Mouse (Mus musculus) cerebellum, adult 2 months (tissue): Measurements from ENCODE around the gene Uqcc1. TPM values are rescaled to one million over a fixed set of nuclear protein-coding genes. Genes with fewer than 3 reads are reported as not detected.

Experiments
- DNase-seq, 2 experiments: peaks; one replicate each; pipeline ENCODE4 v3.0.0; 2021
- H3K27ac ChIP-seq: fragments of 200-500 bp; 2 replicates; pipeline ENCODE4 v1.5.1; 2012; ENCODE audit warnings: low read length, control low read depth, inconsistent platforms; ENCODE audit not compliant: insufficient read depth
- H3K27me3 ChIP-seq: fragments of 200-500 bp; 2 replicates; pipeline ENCODE4 v1.6.1; 2012; ENCODE audit warnings: inconsistent platforms, mild to moderate bottlenecking, low read length, moderate library complexity; ENCODE audit not compliant: control insufficient read depth, insufficient read depth
- H3K4me1 ChIP-seq: fragments of 200-500 bp; 2 replicates; pipeline ENCODE4 v1.6.1; 2011; ENCODE audit warnings: low read length; ENCODE audit not compliant: control insufficient read depth, insufficient read depth
- H3K4me3 ChIP-seq: fragments of 200-500 bp; replicated peaks from 2 replicates; pipeline ENCODE3; 2011; ENCODE audit warnings: mild to moderate bottlenecking, low read depth, low read length, control low read depth; ENCODE audit not compliant: insufficient read depth
- CTCF ChIP-seq: fragments of 200-500 bp; IDR thresholded peaks from 2 replicates; pipeline ENCODE4 v1.5.1; 2011; ENCODE audit warnings: low read depth, mild to moderate bottlenecking, control low read depth, low read length, moderate library complexity, borderline replicate concordance; ENCODE audit not compliant: insufficient read depth
- POLR2A ChIP-seq: fragments of 200-500 bp; IDR thresholded peaks from 2 replicates; pipeline ENCODE4 v1.6.1; 2011; ENCODE audit warnings: low read length, control low read depth, borderline replicate concordance; ENCODE audit not compliant: insufficient read depth
- WGBS: fragments of 180-500 bp; shearing (Covaris S2); methylation state at CpG from one replicate; pipeline ENCODE4 v1.1.7; 2018; 5-methylcytosine and 5-hydroxymethylcytosine counted together
- polyA plus RNA-seq: library from polyadenylated mRNA; depleted of rRNA; stranded (reverse); fragments of >200 nt; gene quantifications from 2 replicates; pipeline ENCODE4 v1.2.3, GENCODE M21; 2012

The Uqcc1 gene
- polyA plus RNA-seq, 1 experiment = 95.8 TPM

GRCm38 (mm10) chr2:155825904-155826629 lies 104.0 kb downstream of the Uqcc1 start:
- peak overlapping the region; percentile 66 for H3K4me3 ChIP-seq
- no peaks in the 10 kb centered on the region for H3K4me1 ChIP-seq
- WGBS = 1% methylated on average over 52 of the region's 52 CpGs
- DNase-seq = peak in 1 of 2 experiments; percentile 16
- no peaks in the 10 kb centered on the region for H3K27me3 ChIP-seq
- no peak overlapping the region for H3K27ac ChIP-seq
- TF ChIP-seq CTCF (no peak), POLR2A (no peak)

DNA sequence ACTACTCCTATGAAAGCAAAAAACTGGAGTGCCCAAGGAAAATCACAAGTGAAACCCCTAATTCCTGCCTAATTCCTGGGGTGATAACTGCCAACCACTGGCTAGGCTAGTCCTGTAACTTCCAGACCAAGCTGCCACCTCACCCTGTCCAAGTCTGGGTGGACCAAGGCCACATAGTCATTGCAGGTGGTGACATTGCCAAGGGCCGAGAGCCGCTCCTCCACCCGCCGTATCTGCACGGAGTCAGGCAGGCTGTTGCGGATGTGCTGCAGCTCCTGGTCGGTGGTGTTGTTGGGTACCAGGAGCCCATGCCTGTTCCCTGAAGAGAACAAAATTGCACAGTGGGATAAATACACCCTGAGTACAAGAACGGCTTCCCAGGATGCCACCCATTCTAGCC lies 106.4 kb downstream of the Uqcc1 start:
- WGBS = 90% methylated on average over 8 of the region's 8 CpGs
- DNase-seq = peak in 1 of 2 experiments; percentile 25
- no peak overlapping the region for H3K4me3 ChIP-seq
- H3K27me3 ChIP-seq = no peaks in the 10 kb centered on the region
- peaks cover 4% of the 10 kb centered on the region; the same call in 1 of the 2 replicates for H3K4me1 ChIP-seq
- H3K27ac ChIP-seq = no peak overlapping the region
- TF ChIP-seq POLR2A (no peak), CTCF (no peak)

GRCm38 (mm10) chr2:155820779-155821178 lies 109.3 kb downstream of the Uqcc1 start:
- no peaks in the 10 kb centered on the region for H3K27me3 ChIP-seq
- TF ChIP-seq POLR2A (no peak), CTCF (no peak)
- no peak for DNase-seq
- H3K4me1 ChIP-seq = peaks cover 30% of the 10 kb centered on the region
- H3K27ac ChIP-seq = no peak overlapping the region
- 76% methylated on average over 5 of the region's 5 CpGs for WGBS
- no peak overlapping the region for H3K4me3 ChIP-seq

DNA sequence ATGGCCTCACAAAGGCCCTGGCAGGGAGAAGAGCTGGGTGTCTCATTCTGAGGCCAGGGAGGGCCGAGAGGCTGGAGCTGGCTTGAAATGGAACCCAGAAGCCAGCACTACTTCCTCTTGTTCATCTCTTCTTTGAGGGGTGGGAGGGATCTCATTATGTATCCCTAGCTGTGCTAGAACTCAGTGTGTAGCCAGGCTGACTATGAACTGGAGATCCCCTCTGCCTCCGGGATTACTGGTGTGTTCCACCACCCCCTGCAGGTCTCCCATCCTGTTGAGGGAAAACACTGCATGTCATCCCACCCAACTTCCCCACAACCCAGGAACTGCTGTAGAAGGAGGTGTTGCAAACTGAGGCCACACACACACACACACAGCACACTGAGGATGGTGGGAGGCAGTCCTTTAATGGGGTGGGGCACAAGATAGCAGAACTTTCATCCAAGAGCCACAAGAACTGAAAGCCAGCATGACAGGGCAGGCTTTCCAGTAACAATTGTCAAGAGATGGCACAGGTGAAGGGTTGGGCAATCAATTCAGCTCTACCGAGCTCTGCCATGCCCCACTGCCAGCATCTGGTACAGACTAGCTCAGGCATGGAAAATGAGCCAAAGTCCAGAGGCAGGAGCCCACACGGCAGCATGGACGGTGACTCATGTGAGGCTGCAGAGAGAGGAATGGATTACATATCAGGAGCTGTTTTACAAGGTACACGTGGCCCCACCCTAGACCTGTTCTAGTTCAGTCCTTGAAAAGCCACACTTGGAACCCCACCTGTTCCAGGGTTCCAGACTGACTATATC lies 110.5 kb downstream of the Uqcc1 start:
- 18% methylated on average over 6 of the region's 6 CpGs for WGBS
- peak overlapping the region; percentile 85 for H3K27ac ChIP-seq
- DNase-seq = peak in 1 of 2 experiments; percentile 46

GRCm38 (mm10) chr2:155819392-155819448 lies 110.9 kb downstream of the Uqcc1 start, which contains the start of gene BC029722:
BC029722 (minus strand) TSS chr2:155819426.
- TF ChIP-seq POLR2A = no peak
- TF ChIP-seq CTCF = no peak
- H3K27ac ChIP-seq = peak within 1 kb of the TSS; percentile 85
- peaks cover 41% of the 10 kb centered on the region for H3K4me1 ChIP-seq
- no peak for DNase-seq
- H3K4me3 ChIP-seq = peak within 1 kb of the TSS; percentile 55
- H3K27me3 ChIP-seq = no peaks in the 10 kb centered on the region

More for the DNA sequence above, 110.5 kb downstream of the Uqcc1 start:
- Histone ChIP-seq H3K27me3 (no peaks in the 10 kb centered on the region), H3K4me3 (peak overlapping the region; percentile 39), H3K4me1 (peaks cover 37% of the 10 kb centered on the region)
- no peak for TF ChIP-seq POLR2A
- TF ChIP-seq CTCF = 0 out of 2 replicates have a peak, but pooled peaks have one; percentile 1

DNA sequence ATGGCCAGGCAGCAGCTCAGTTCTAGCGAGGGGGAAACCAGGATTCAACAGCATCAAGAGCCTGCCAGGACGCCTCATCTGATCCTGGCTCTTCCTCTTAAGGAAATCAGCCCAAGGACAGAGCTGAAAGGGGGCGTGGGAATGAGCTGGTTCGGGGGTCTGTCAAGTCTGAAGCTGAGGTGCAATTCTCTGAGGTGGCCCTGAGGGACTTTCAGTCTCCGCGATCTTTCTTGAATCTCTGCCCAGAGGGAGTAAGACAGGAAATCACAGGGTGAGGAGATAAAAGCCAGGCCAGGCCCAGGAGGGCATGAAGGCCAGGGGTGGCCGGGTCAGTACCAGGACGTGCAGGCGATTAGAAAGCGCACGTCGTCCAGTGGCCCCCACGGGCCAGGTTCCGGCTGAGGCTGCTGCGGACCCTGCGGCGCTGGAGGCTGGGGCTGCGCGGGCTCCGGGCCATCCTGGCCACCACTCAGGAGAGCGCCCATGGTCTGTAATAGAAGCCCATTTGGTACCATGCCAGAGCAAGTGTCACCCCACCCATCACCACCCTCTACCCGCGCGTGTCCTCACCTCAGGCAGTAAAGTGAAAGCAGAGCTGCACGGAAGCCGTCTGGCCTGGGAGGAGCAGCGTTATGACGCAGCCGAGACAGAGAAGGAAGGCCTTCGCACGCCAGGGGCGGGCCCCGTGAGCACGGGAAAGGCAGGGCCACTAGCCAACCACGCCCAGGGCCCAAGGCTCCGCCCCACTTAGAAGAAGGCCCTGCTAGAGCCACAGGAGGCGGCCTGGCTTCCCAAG lies 111.3 kb downstream of the Uqcc1 start:
- peak; percentile 15; the same call in 1 of the 2 replicates for TF ChIP-seq CTCF
- TF ChIP-seq POLR2A = peak; percentile 94
- Histone ChIP-seq H3K4me3 (peak overlapping the region; percentile 55), H3K27ac (peak overlapping the region; percentile 85), H3K4me1 (peaks cover 43% of the 10 kb centered on the region), H3K27me3 (no peaks in the 10 kb centered on the region)
- under 1% methylated on average over 37 of the region's 37 CpGs for WGBS
- DNase-seq = peak; percentile 93

DNA sequence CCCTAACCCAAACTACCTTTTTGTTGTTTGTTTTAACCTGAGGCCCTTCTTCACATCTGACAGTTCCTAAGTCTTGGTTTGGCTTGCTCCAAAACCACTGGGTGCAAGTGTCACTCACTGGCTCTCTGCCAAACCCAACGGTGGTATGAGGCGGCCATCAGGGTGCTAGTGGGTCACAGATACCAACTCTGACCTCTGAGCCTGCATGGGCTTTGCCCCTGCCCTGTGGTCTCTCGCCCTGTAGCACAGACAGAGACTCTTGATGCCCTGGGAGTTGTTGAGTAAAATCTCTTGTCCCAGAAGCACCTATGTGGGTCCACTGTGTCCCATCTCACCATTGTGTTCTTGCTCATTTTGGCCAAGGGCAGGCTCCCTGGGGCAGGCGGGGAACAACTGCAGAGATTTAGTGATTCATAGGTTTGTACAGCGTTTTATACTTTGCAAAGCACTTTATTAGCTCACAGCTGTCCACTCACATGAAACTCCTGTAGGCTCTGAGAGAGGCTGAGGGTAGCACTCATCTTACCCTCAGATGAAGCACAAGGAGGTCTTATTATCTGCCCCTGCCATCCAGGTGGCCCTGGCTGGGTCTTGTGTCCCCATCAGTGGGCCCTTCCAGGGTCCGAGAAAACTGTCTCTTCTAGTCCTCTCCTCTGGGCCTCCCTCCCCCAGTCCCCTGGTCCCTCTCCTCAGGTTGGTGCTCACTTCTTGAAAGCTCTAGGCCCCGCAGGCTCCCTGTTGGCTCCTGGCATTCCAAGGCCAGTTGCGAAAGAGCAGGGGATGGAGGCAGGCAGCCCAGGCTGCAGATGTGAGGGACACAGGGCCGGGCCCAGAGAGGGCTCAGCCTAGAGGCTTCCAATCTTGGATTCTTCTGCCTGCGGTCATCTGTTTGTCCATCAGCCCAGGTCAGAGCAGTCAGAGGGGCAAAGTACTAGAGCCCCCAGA lies 112.5 kb downstream of the Uqcc1 start:
- Histone ChIP-seq H3K4me3 (no peak overlapping the region), H3K27me3 (no peaks in the 10 kb centered on the region), H3K27ac (peak overlapping the region; percentile 85), H3K4me1 (peaks cover 48% of the 10 kb centered on the region)
- peak; percentile 54 to 58 for DNase-seq
- WGBS = 39% methylated on average over 10 of the region's 10 CpGs
- TF ChIP-seq CTCF = no peak
- TF ChIP-seq POLR2A = no peak
